Mouse (Mus musculus) right cerebral cortex, adult 18-20 months (tissue): ENCODE data around the gene Ddx17.

Experiments
- DNase-seq: peaks from one replicate; pipeline ENCODE4 v3.0.0; 2022; ENCODE audit warnings: mixed read lengths

The Ddx17 gene

DNA sequence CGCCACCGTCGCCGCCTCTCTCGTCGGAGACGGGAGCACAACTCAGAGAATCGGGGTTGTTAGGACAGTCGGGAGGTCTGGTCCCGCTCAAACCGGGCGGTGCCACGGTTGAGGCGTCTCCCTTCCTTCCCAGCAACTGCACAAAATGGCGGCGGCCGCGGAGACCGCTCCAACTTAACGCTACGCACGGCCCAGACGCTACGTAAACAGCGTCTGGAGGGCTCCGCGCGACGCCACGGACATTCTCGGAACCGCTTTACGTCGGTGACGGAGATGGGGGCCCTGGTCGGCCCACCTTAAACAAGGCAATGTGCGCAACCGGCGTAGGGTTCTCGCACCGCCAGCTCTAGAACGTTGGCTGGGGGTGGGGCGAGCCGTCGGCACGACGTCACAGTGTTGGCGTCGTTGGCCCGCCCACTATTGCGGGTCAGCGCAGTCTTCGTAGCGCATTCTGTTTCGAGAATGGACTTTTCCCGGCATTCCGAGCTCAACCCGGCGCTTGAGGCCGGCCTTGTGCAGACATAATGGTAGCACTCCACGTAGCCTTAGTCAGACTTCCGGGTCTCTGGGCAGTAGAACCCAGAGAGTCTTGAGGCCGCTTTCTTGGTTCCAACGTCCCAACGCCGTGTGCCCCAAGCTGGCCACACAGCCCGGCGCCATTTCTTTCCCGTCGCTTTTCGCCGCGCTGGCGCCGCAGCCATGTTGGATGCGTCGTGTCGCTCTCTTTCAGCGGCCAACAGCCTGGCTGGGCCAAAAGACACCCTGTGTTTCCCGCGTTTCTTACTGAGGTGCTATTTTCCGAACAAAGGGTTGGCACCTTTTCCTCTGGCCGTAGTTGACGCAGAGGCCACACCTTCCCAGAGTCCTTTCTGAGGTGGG, at the start of gene Ddx17:
TSS of gene Ddx17 (minus strand) at position 332 of the 879 bp plus-strand sequence.
- peak; percentile 98 for DNase-seq

DNA sequence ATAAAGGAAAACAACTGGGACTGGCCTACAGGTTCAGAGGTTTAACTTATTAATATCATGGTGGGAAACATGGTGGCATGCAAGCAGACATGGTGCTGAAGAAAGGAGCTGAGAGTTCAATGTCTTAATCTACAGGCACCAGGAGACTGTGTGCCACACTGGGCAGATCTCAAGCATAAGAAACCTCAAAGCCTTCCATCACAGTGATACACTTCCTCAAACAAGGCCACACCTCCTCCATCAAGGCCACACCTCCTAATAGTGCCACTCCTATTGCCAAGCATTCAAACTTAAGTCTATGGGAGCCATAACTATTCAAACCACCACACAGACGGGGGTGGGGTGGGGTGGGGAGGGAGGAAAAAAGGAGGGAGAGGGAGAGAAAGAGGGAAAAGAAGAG, 35.0 kb upstream of the Ddx17 start:
- DNase-seq, result no peak

DNA sequence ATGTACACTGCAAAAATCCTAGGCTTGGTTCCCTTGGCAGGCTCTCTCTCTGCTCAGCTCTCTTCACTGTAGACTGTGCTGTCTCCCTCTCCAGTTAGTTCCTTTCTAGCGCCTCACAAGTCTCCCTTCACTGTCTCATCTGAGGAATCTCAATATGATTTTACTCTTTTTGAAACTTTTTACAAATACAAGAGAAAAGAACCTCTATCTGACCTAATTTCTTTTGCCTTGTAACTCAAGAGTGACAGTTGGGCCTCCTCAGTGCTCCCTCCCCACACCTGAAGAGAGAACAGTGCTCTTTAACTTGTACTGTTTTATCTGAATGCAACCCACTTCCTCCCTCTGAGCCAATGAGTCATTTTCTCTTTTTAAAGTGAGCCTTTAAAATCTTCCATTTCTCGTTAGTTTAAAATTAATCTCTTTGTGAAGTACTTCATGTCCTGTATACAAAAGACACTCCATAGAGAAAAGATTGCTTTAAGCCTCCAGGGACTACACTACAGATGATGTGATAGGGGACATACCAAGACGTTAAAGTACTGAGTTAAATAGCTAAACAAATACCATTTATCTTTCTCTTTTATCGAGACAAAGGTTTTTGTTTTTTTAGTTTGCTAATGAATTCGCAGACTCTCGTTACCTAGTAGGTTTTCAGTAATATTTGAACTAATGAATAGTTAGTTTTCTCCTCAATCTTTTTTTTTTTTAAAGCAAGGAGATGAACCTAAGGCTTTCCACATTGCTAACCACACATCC, 31.3 kb upstream of the Ddx17 start:
- peak; percentile 51 for DNase-seq

DNA sequence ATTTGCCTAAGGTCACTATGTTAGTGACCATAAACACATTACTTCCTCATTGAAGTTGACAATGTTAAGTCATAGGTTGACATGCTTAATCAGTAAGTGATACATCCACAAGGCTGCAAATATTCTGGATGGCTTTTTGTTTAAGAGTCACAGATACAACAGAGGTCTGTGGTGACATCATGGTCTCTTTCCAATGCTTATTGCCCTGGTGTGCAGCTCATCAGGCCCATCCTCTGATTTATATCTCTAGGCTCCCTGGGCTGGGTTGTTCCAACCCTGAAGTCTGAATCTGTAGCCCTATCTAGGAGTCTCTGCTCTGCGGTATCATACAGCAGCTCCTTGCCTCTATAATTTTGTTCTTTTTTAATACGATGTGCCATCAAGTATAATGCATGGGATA, 30.4 kb upstream of the Ddx17 start:
- no peak for DNase-seq

DNA sequence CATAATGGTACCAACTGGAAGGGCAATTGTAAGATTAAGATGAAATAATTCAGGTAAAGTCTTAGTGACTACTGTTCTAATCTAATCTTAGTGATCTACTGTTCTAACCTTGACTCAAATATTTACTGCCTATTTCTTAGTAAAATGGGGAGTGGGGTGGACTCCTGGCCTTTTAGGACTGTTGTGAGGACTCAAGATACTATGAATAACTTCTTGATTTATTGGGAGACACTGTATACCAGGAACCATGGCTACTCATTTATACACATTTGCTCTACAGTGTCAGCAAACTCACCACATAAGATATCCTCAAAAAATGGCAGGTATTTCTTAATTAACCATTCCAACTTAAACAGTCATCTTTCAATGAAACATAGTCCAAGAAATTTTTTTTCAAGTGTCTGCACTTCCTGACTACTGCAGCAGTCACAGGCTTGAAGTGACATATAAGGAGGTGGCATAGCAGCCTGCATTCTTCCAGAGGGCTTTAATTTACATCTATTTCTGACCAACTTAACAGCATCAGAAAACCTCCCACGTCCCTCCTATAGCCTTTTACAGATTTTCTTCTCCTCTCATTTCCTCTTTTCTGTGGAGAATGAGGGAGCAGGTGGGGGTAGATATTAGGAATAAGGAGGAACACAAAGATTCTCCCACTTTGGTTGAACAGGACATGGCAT, 29.1 kb upstream of the Ddx17 start:
- peak; percentile 19 for DNase-seq

DNA sequence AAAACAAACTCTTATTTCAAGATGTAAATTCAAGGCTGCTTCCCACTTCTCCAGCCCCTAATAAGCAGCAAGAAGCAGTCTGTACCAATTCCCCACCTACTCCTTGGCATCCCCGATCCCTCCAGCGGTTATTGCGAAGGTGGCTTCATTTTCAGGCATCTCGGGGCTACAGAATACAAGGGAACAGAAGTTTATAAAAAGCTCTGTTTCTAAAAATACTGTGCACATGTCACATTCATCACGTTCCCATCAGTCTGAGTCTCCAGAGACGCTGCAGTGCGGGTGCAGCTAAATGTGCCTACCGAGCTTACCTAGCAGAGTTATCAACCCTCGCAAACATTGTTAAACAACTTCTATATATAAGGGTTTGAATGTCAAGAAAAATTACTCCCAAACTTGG, 15.9 kb upstream of the Ddx17 start:
- peak; percentile 72 for DNase-seq

DNA sequence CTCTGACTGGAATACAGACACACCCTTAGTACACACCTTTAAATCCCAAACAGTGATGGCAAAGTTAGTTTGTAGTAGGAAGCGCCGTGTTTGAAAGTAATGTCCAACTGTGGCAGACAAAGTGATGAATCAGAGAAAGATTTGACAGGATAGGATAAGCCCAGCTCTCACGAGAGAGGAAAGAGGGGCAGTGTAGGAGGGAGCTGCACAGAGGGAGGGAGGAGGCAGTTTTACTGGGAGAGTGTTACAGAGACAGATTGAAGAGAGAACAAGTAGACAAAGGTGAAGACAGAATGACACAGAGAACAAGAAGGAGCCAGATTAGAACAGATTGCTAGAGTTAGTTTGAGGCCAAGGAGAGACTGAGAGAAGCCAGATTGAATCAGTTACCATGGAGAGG, 13.1 kb upstream of the Ddx17 start:
- DNase-seq, result no peak

DNA sequence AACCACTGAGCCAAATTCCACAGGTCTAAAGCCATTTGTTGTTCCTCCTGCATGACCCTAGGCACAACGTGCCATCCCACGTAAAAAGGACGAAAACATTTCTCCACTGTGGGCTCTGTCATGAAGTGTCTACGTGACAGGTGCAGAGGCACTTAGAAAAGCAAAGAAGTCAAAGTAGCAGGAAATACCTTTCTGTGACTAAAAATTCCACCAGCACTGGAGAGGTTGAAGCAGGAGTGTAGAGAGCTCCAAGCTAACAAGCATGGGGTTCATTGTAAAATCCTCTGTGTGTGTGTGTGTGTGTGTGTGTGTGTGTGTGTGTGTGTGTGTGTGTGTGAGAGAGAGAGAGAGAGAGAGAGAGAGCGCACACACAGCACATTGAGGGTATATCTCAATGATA, 6.0 kb upstream of the Ddx17 start:
- DNase-seq, result no peak

DNA sequence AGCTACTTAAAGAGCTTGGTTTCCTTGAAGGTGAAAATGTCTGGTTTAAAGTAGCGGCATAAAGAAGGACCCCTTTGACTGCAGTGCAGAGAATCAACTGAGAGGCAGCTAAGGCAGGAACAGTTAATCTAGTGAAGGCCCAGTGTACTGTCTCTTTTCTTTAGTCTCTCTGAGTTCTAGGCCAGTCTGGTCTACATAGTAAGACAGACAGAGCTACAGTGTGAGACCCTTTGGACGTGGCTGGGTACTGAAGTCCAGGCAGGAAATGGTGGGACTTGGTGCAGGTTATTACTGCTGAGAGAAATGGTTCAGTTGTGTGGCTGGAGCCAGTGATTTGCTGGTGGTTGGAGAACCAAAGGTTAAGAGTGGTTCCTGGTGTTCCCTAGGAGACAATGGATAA, 1.7 kb upstream of the Ddx17 start:
- no peak for DNase-seq

DNA sequence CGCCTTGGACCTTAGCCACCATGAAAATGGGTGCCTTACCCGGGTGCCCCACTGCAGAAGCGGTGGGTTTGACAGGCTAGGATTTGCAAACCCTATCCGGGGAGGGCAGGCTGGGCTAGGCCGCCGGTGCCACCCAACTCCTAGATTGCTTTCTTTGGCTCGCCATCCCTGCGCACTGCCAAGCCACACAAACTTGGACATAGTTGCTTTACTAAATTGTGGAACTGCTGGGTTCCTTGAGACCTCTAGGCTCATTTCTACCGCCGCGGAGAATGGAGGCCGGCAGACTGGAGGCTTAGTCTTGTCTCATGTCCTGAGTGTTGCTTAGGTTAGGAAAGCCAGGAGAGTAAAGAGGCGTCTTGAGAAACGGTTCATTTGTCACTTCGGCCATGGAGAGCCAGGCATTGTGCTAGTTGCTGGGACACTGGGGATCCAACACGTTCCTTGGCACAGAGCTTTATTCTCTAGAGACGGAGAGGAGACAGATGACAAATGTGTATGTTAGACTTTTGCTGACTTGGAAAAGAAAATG, 814 bp upstream of the Ddx17 start:
- no peak for DNase-seq

DNA sequence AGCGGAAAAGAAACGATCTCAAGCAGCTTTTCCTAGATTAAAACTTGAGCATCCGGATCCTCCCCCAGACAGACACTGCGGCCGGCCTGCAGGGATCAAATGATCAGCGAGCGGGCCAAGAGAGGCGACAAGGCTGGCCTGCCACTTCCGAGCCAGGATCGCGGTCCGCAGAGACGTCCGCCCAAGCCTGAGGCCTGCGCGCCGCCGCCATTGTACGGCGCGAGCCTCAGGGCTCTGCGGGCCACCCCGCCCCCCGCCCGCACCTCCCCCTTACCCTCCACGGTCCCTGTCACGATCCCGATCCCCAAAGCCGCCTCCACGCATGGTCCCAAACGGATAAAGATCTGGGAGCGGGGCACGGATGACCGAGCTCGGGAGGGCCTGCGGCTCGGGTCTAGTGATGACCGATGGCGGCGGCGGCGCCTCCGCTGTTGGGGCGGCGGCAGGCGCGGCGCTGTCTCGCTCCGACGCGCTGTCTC, 581 bp downstream of the Ddx17 start:
- peak; percentile 41 for DNase-seq

DNA sequence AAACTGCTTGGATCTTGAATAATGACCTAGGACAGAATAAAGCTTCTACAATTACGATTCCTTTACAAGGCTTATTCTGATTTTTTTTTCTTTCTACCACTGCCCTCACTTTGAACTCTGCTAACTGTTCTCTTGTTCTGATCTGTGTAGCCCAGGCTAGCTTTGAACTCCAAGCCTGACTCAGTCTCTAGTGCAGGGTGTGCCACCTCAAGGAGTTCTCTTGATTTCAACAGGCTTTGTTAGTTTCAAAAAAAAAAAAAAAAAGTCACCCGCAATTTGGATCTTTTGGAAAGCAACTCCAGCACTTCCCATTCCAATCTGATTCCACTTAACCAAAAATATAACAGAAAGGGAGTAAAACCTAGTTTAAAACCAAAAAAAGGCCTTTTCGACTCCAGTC, 1.0 kb downstream of the Ddx17 start:
- DNase-seq, result no peak

DNA sequence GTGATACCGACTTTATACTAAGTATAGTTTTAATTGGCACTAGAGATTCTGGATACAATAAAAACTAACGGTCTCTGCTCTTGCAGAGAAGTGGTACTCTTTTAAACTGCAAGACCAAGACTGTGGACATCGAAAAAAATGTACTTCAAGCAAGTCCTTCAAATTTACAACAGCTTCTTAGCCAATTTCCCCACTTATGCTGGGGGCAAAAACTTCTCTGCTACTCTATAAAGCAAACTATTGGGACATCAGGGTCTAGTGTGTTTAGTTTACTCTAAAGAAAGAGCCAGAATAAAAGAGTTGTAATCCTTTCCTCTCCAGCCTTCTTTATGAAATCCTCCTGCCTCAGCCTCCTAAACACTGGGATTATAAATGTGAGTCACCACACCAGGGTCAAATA, 2.6 kb downstream of the Ddx17 start:
- DNase-seq, result no peak

DNA sequence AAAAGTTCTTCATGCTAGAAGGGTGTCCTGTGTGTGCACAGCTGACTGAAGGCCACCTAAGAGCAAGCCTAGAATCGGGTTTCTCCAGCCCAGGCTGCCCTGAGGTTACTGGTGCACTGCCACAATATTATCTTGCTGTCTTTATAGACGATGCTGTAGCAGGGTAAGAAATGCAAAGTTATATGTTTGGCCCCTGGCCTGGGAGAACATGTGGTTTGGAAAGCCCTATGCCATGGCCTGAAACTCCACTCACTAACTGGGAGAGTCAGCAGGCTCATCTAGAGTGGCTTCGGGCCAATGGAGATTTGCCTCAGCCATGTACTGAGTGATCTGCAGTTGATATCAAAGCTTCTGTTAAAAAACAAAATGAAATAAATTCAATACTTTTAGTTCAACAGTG, 12.7 kb downstream of the Ddx17 start:
- no peak for DNase-seq

DNA sequence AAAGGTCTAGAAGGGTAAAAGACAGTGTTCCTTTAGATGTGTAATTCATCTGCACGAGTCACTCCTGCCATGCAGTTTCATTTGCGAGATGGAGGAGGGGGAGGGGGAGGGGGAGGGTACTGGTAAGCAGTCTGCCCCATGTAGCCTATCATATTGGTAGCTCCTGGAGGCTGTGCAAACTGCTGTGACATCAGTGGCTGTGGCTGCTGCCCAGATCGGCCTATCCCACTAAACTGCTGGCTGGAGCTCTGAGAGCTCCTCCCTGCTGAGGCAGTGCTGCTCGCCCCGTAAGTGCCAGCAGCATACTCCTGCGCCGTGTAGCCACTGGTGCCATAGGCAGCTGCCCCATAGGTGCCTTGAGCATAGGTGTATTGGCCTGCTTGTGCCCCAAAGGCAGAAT, 16.6 kb downstream of the Ddx17 start:
- DNase-seq, result no peak

DNA sequence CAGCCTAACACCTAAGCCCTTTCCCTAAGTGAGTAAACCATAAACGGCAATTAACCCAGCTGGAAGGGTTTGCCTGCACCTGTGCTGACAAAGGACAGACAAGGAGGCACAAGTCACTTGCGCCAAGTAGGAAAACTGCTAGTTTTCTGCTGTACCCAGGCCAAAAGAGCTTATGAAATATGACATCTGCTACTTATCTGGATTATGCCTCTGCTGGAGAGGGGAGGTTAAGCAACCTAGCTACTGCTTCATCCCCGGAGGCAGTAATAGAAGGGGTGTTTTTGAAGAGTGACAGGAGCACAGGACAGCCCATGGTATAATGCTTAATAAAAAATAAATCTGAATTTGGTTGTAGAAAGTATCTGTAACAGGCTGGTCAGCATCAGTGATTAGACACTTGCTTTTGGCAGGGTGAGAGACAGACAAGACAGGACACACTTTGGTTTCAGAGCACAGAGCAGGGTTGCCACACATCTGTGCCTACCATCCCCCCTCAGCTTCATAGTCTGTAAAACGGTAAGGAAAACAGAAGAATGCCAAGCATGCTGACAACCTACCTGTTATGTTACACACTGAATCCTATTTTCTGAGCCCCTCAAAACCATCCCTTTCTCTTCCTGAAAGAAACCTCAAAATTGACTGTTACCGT, 18.4 kb downstream of the Ddx17 start:
- no peak for DNase-seq

DNA sequence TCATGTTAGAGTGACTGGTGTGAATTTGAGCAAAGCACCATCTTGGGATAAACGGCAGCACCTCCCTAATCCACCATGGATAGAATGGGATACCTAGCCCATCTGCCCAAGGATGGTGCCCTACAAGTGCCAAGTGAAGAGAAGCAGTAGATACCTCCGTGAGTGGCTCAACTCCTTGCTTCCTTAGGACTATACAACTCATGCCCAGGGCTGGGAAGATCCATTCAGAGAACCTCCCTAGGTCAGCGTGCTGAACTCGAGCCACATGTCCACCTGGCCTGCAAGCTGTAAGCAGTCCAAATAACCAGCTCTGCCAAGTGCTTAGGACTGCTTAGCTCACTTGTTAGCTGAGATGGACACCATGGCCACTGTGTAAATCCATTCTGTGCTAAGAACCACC, 19.3 kb downstream of the Ddx17 start:
- DNase-seq, result no peak

DNA sequence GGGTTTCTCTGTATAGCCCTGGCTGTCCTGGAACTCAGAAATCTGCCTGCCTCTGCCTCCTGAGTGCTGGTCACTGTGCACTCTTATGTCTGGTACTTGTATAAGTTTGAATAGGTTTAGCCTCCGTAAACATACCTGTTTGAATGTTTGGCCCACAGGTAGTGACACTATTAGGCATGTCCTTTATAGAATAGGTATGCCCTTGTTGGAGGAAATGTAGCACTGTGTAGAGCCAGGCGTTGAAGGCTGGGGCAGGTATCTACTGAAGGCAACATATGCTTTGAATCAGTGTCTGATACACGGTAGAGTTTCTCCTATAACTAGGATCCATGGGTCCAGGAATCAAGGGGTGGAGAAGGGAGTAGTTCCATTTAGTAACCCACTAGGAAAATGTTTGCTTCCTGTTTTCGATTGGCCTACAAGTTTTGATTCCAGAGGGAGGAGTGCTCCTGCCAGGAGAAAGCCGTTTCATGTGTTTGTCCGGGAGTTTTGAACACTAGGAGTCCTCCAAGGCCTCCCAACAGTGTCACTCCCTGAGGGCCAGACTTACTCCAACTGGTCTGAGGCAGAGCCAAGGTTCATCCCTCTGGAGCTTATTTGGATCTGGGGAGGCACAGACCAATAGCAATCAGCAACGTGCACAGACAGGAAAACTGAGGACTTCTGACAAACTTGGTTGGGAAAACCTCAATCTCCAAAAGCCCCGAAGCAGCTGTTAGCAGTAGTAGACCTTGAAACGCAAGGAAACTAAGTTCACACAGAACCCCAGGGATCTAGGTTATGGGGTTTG, 20.4 kb downstream of the Ddx17 start:
- no peak for DNase-seq

DNA sequence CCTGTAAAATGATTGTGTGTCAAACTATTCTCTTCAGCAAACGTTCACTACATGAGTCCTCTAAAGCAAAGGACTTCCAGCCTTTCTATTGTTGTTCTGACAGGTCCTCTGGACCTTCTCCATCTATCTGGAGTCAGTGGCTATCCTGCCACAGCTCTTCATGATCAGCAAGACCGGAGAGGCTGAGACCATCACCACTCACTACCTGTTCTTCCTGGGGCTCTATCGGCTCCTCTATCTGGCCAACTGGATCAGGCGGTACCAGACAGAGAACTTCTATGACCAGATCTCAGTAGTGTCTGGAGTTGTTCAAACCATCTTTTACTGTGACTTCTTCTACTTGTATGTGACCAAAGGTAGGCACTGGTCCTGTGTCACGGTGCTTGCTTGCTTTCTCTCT, 21.0 kb downstream of the Ddx17 start:
- DNase-seq, result no peak

DNA sequence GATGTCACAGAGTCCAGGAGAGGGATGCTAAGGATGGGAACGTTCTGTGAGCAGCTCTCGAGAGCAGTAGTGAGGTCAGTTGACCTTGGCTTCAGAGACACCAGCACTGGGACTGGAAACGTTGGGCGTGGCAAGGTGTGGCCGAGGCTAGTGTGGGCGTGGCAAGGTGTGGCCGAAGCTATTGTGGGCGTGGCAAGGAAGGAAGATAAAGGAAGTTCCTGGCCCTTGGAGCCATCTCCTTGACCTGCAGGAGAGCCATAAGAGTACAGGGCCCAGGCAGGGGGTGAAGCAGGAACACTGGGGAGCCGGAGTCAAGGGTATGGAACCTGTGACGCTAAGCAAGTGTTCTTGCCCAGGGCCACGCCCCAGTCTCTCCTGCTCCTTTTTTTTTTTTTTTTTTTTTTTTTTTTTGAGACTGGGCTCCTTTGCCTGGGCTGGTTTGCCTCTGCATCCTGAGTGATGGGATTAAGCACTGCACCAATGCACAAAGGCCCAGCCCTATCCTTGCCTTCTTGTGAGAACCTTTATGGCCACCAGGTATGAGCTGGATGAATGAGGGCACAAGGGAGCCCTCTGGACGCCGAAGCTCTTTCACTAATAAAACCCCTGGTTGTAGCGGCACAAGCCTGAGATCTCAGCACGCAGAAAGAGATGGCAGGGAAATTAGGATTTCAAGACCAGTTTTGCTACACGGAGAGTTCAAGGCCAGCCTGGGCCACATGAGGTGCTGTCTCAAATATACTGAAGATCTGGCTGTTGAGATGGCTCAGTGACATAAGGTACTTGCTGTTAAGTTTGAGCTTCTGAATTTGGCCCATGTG, 26.9 kb downstream of the Ddx17 start:
- DNase-seq, result no peak

DNA sequence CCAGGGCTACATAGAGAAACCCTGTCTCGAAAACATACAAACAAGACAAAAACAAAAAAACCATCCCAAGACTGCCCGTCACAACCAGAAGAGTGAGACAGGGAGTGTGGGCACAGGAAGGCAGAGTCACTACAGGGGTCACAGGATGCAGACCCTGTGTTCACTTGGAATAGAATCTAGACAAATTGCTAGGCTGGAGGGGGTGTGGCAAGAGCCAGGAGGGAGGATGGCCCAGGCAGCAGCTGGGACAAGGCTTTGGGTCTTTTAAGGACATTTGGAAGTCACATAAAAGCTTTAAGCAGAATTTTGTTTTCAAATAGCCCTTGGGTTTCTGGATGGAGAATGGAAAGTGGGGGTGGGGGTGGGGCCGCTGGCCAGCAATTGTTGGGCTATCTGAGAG, 28.0 kb downstream of the Ddx17 start:
- DNase-seq, result no peak
